In the genomic region with DNA sequence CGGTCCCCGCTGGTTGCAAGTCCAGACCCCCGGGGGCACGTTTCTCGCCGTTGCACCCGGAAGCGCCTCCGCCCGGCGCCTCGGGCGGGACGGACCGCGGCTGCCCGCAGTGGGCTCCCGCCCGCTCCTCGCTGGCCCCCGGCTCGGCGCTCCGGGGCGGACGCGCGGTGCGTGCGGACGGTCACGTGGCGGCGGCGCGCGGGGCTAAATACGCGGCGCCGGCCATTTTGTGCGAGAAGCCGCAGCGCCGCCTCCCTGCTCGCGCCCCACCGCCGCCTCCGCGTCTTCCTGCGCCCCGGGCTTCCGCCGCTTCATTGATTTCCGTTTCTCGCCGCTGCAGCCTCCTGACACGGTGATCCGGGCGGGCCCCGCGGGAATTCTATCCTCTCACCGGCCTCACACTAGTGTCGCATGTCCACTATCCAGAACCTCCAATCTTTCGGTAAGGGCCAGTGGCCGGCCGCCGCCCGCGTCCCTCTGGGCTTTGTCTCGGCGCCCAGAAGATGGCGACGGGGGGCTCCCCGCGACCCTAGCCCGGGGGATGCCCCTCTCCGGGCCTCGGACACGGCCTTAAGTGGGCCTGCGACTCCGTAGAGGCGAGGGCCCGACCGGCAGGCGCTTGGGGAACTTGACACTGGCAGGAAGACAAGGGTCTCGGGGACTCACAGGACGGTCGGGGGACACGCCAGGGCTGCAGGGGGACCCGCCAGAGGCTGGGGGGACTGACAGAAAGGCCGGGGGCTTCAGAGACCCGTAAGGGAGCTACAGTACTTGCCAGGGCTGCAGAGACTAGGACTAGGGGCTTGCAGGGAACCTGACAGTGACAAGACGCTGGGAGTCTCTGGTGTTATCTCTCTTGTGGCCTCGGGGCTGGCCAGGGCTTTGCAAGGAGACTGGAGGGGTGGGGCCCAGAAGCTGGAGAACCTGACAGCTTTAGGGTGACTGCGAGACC, we compare ENCODE assay signal across 8 mouse cellular contexts. TPM values are rescaled to one million over a fixed set of nuclear protein-coding genes. Genes with fewer than 3 reads are reported as not detected.
DNase-seq lines count a peak whose midpoint lies in the region; ATAC-seq and TF ChIP-seq lines count a peak whose summit lies in the region.

No protein-coding gene starts in this region.

- under 1% methylated on average over 97 of the region's 97 CpGs for WGBS in forebrain, embryonic 10.5 days
- under 1% methylated on average over 89 of the region's 97 CpGs for WGBS in heart, embryonic 16.5 days
- WGBS in liver, embryonic 14.5 days (ENCODE audit: insufficient replicate concordance): under 1% methylated on average over 97 of the region's 97 CpGs
- WGBS in neural tube, embryonic 11.5 days: under 1% methylated on average over 78 of the region's 97 CpGs
- WGBS in stomach, embryonic 16.5 days: under 1% methylated on average over 82 of the region's 97 CpGs

- H3K9ac ChIP-seq in heart, embryonic 16.5 days (ENCODE audit: low read length): peak overlapping the region; percentile 93
- peak overlapping the region; percentile 87 for H3K9ac ChIP-seq in liver, embryonic 14.5 days (replicated peaks)
- peak overlapping the region; percentile 98 for H3K9ac ChIP-seq in neural tube, embryonic 11.5 days (ENCODE audit: low read length)
- peak overlapping the region; percentile 99 for H3K9ac ChIP-seq in stomach, embryonic 16.5 days (ENCODE audit: low read length)

- H3K4me2 ChIP-seq in heart, embryonic 16.5 days (ENCODE audit: low read depth, low read length): peak overlapping the region; percentile 86
- peak overlapping the region; percentile 94 for H3K4me2 ChIP-seq in liver, embryonic 14.5 days (ENCODE audit: low read depth)
- H3K4me2 ChIP-seq in neural tube, embryonic 11.5 days (ENCODE audit: low read depth): peak overlapping the region; percentile 92
- H3K4me2 ChIP-seq in stomach, embryonic 16.5 days (ENCODE audit: low read depth, low read length): peak overlapping the region; percentile 84

- H3K4me3 ChIP-seq in forebrain, embryonic 10.5 days: peak overlapping the region; percentile 100
- H3K4me3 ChIP-seq in heart, embryonic 16.5 days (ENCODE audit: low read length): peak overlapping the region; percentile 76
- peak overlapping the region; percentile 77 to 81 for H3K4me3 ChIP-seq in liver, embryonic 14.5 days (ENCODE audit: insufficient read depth in 1 of 2, low read depth in 2 of 2, low read length in 2 of 2)
- H3K4me3 ChIP-seq in neural tube, embryonic 11.5 days (ENCODE audit: low read depth, low read length): peak overlapping the region; percentile 96
- peak overlapping the region; percentile 100 for H3K4me3 ChIP-seq in stomach, embryonic 16.5 days (replicated peaks; ENCODE audit: low read length)

- TF ChIP-seq EP300 in liver, embryonic 14.5 days (IDR thresholded peaks at IDR 0.05; ENCODE audit: low read depth): no peak

- no peak for TF ChIP-seq CTCF in liver, embryonic 14.5 days (IDR thresholded peaks at IDR 0.05; ENCODE audit: low read depth)

- H3K4me1 ChIP-seq in forebrain, embryonic 10.5 days: peaks cover 24% of the 10 kb centered on the region
- peaks cover 11% of the 10 kb centered on the region; the same call in 1 of the 2 replicates for H3K4me1 ChIP-seq in heart, embryonic 16.5 days (ENCODE audit: control insufficient read depth, insufficient read depth, low read length)
- H3K4me1 ChIP-seq in liver, embryonic 14.5 days (replicated peaks; ENCODE audit: control insufficient read depth in 2 of 2, insufficient read depth in 2 of 2, low read length in 1 of 2): peaks cover 6 to 10% of the 10 kb centered on the region in 2 experiments
- peaks cover 6% of the 10 kb centered on the region for H3K4me1 ChIP-seq in neural tube, embryonic 11.5 days (ENCODE audit: control insufficient read depth, insufficient read depth, low read length)
- peaks cover 9% of the 10 kb centered on the region for H3K4me1 ChIP-seq in stomach, embryonic 16.5 days (ENCODE audit: control insufficient read depth, insufficient read depth, low read length)

- H3K36me3 ChIP-seq in forebrain, embryonic 10.5 days (replicated peaks): peaks cover 36% of the 10 kb centered on the region
- H3K36me3 ChIP-seq in heart, embryonic 16.5 days (ENCODE audit: control insufficient read depth, insufficient read depth): peaks cover 18% of the 10 kb centered on the region
- peaks cover 23% of the 10 kb centered on the region for H3K36me3 ChIP-seq in liver, embryonic 14.5 days (replicated peaks; ENCODE audit: control insufficient read depth, insufficient read depth, low read depth)
- H3K36me3 ChIP-seq in neural tube, embryonic 11.5 days (ENCODE audit: control insufficient read depth, insufficient read depth, low read length): peaks cover 9% of the 10 kb centered on the region
- peaks cover 17% of the 10 kb centered on the region for H3K36me3 ChIP-seq in stomach, embryonic 16.5 days (ENCODE audit: control insufficient read depth, insufficient read depth, low read length)

- peak; percentile 89 for DNase-seq in CD4-positive, CD25-positive, alpha-beta regulatory T cell, adult 2 months (ENCODE audit: low read depth, low spot score)
- DNase-seq in c-Kit-negative CD71-positive TER-119-positive erythroid progenitor cells, embryonic 14.5 days (ENCODE audit: low read depth, low spot score): peak; percentile 66
- DNase-seq in forebrain, embryonic 10.5 days (ENCODE audit: extremely low spot score, low spot score): peak; percentile 77
- peak; percentile 77 to 91 for DNase-seq in kidney, postnatal 36 days
- DNase-seq in liver, embryonic 14.5 days (ENCODE audit: low read depth in 3 of 3, low spot score in 3 of 3): peak; percentile 65 to 75 (median 74)
- peak; percentile 88 for DNase-seq in neural tube, embryonic 11.5 days (ENCODE audit: low spot score)

- peak overlapping the region; percentile 100 for H3K27ac ChIP-seq in forebrain, embryonic 10.5 days
- peak overlapping the region; percentile 82 for H3K27ac ChIP-seq in heart, embryonic 16.5 days (ENCODE audit: low read length)
- peak overlapping the region; percentile 56 for H3K27ac ChIP-seq in liver, embryonic 14.5 days
- peak overlapping the region; percentile 81 for H3K27ac ChIP-seq in neural tube, embryonic 11.5 days (ENCODE audit: low read depth, low read length)
- H3K27ac ChIP-seq in stomach, embryonic 16.5 days (ENCODE audit: low read length): peak overlapping the region; percentile 92

- ATAC-seq in heart, embryonic 16.5 days (replicated peaks; ENCODE audit: extremely low read depth, insufficient read depth, low FRiP score): peak; percentile 83
- ATAC-seq in liver, embryonic 14.5 days (ENCODE audit: insufficient read depth): peak; percentile 85
- ATAC-seq in neural tube, embryonic 11.5 days (ENCODE audit: insufficient read depth, low FRiP score, low TSS enrichment): peak; percentile 85
- peak; percentile 87 for ATAC-seq in stomach, embryonic 16.5 days (ENCODE audit: insufficient read depth, low FRiP score)

- H3K27me3 ChIP-seq in forebrain, embryonic 10.5 days (ENCODE audit: poor library complexity, severe bottlenecking): no peaks in the 10 kb centered on the region
- no peaks in the 10 kb centered on the region for H3K27me3 ChIP-seq in heart, embryonic 16.5 days (ENCODE audit: control insufficient read depth, insufficient read depth, low read length)
- no peaks in the 10 kb centered on the region for H3K27me3 ChIP-seq in liver, embryonic 14.5 days (ENCODE audit: control insufficient read depth, insufficient read depth, low read length)
- no peaks in the 10 kb centered on the region for H3K27me3 ChIP-seq in neural tube, embryonic 11.5 days (ENCODE audit: control insufficient read depth, insufficient read depth, low read length)
- H3K27me3 ChIP-seq in stomach, embryonic 16.5 days (ENCODE audit: control insufficient read depth, insufficient read depth, low read length): no peaks in the 10 kb centered on the region

- no peaks in the 10 kb centered on the region for H3K9me3 ChIP-seq in forebrain, embryonic 10.5 days
- no peaks in the 10 kb centered on the region for H3K9me3 ChIP-seq in heart, embryonic 16.5 days (replicated peaks; ENCODE audit: control insufficient read depth, low read length)
- no peaks in the 10 kb centered on the region for H3K9me3 ChIP-seq in liver, embryonic 14.5 days (ENCODE audit: control insufficient read depth, low read length)
- H3K9me3 ChIP-seq in neural tube, embryonic 11.5 days (ENCODE audit: control insufficient read depth, low read length): no peaks in the 10 kb centered on the region
- H3K9me3 ChIP-seq in stomach, embryonic 16.5 days (replicated peaks; ENCODE audit: control insufficient read depth, low read length): no peaks in the 10 kb centered on the region

RNA-seq across cellular contexts. Expression of a gene that starts 0.6 kb away (rescaled TPM):
- polyA plus RNA-seq in forebrain, embryonic 10.5 days (2016; fragmentation: Nextera tagmentation; extraction: Ambion mirVana): 272 TPM in 2 replicates
- polyA plus RNA-seq in heart, embryonic 16.5 days (2015; fragmentation: Nextera tagmentation; extraction: Ambion mirVana): 132 and 140 TPM in 2 replicates
- 20.8 and 30.6 TPM in 2 replicates for polyA plus RNA-seq in liver, embryonic 14.5 days (2012; rRNA removed)
- polyA plus RNA-seq in liver, embryonic 14.5 days (2014; fragmentation: Nextera tagmentation; extraction: Ambion mirVana): 70.0 and 71.4 TPM in 2 replicates
- 248 and 271 TPM in 2 replicates for polyA plus RNA-seq in neural tube, embryonic 11.5 days (2014; fragmentation: Nextera tagmentation; extraction: Ambion mirVana)
- polyA plus RNA-seq in stomach, embryonic 16.5 days (2015; fragmentation: Nextera tagmentation; extraction: Ambion mirVana): 129 and 138 TPM in 2 replicates

RNA-seq across cellular contexts. Expression of a gene that starts 46.9 kb away (rescaled TPM):
- polyA plus RNA-seq in forebrain, embryonic 10.5 days (2016; fragmentation: Nextera tagmentation; extraction: Ambion mirVana): 0.16 and 0.33 TPM in 2 replicates
- polyA plus RNA-seq in heart, embryonic 16.5 days (2015; fragmentation: Nextera tagmentation; extraction: Ambion mirVana): 0.17 and 0.84 TPM in 2 replicates
- 0.01 and 0.02 TPM in 2 replicates for polyA plus RNA-seq in liver, embryonic 14.5 days (2012; rRNA removed)
- polyA plus RNA-seq in liver, embryonic 14.5 days (2014; fragmentation: Nextera tagmentation; extraction: Ambion mirVana): not detected in 2 replicates
- polyA plus RNA-seq in neural tube, embryonic 11.5 days (2014; fragmentation: Nextera tagmentation; extraction: Ambion mirVana): 0.17 and 0.18 TPM in 2 replicates
- polyA plus RNA-seq in stomach, embryonic 16.5 days (2015; fragmentation: Nextera tagmentation; extraction: Ambion mirVana): 5.4 and 5.6 TPM in 2 replicates

Comparison
In these comparisons a context has a peak if more than half of its experiments do, and no peak if none do; other contexts are left out.
1. Peak in every context shown above with its lines: DNase-seq, ATAC-seq, H3K4me3 ChIP-seq and H3K27ac ChIP-seq.